Mouse (Mus musculus) left cerebral cortex, adult 18-20 months (tissue): ENCODE data around the gene Serpinb1c. TPM values are rescaled to one million over a fixed set of nuclear protein-coding genes. Genes with fewer than 3 reads are reported as not detected.
"Not testable (repeated sequence)": the region's sequence is repeated elsewhere in the genome, so short reads cannot be mapped to it uniquely, and the experiment has no call there.

Experiments
- DNase-seq, 2 experiments: peaks; one replicate each; pipeline ENCODE4 v3.0.0; 2021 to 2022; ENCODE audit warnings: low spot score in 2 of 2, mixed read lengths in 1 of 2
- total RNA-seq, 2 experiments: library from RNA; stranded (reverse); gene quantifications; 2 replicates each; pipeline ENCODE4 v1.2.3; 2021

The Serpinb1c gene
- total RNA-seq, 2 experiments from 2014 or later, result not detected

DNA sequence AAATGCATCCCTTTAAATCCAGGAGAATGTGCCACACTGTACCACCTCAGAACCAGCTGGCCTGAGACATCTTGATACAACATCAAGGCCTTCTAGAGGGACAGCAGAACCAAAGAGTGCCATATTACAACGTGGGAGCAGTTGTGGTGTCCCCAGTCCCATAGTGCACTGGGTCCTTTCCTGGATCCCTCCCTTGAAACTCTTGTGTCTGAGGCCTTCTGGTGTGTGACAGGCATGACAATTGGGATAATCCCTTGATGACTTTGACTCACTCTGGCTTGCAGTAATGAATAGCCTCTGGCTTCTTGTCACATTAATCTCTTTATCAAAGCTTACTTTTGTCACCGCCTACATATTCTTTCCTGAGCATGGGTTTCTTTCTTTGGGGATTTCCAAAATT lies 31.0 kb downstream of the Serpinb1c start:
- no peak for DNase-seq

DNA sequence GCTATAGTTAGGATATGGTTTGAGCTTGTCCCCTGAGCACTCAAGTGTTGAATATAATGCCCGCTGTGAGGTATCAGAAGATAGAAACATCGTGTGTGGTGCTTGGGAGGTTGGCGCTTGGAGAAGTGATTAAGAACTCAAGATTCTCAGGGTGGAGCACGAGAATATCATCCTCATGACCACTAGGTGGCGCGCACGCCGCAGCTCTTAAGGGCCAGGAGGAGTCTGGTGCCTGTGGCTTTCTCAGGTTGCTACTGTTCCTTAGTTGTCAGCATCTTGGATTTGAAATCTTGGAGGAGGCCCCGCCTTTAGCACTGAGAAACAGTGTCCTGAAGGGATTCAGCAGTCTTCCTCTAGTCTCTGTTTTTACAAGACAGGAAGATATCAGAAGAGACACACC lies 31.5 kb downstream of the Serpinb1c start:
- DNase-seq, result peak; percentile 75 to 80

DNA sequence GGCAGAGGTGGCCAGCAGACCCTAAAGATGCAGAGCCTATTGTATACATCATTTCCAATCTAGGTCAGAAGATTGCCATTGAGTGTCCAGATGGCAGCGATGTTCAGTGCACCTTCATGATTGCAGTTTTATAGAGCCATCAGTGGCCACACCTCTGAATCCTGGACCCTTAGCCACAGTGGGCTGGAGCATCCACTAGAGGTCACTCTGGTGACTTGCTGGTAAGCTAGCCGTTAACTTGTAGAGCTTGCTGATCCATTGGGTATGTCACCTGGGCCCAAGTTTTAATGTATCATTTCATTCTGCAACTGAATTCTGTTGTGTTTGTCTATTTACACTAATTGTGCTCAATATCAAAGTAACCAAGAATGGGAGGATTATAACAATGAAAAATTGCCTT lies 32.4 kb downstream of the Serpinb1c start:
- DNase-seq, result no peak

DNA sequence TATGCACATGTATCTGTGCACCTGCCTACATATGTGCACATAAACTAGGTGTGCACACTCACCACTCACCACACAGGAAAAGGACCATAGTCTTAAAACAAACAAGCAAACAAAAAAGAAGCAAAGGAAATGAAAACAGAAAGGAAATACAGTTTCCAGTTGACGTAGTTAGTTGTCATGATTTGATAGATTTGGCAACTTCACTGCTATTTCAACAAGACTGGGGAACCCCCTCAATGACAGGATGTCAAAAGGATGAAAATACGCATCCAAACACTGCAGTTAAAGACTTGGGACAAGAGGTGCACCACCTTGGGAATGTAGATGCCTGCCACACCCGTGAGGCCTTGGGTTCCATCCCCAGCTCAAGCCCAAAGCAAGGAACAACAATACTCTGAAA lies 33.5 kb downstream of the Serpinb1c start:
- not testable (repeated sequence) for DNase-seq

DNA sequence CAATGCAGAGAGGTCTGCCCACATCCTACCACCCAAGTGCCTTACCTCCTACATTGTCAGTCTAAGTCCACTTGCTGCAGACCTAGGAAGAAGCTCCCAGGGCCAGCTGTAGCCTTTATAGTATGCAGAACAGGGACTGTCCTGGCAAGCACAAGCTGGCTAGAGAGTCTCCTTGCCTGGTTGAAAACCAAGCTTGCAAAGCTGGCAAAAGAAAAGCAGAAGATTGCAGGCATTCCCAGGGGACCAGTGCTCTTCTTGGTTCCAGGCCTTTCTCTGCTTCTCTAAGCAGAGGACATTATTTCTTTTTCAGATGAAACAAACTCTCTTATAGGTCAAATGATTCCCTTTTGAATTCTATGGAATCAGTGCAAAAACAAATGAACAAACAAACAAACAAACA lies 34.6 kb downstream of the Serpinb1c start:
- no peak for DNase-seq

DNA sequence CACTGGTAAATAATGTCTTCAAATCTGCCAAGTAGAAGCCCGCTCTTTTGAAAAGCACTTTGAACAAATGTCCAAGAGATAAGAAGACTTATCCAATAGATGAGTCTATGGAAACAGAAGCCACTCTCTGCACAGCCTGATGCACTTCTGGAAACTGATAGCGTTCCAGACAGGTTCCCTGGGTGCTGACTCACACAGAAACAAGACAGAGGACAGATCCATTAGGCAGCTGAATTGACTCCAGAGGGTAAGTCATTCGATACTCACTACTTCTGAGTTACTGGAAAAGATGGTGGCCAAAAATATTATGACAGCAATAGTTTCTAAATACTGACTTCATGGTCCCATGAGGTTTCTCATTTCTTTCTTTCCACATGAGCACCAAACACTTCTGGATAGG lies 37.2 kb downstream of the Serpinb1c start:
- DNase-seq, result no peak

DNA sequence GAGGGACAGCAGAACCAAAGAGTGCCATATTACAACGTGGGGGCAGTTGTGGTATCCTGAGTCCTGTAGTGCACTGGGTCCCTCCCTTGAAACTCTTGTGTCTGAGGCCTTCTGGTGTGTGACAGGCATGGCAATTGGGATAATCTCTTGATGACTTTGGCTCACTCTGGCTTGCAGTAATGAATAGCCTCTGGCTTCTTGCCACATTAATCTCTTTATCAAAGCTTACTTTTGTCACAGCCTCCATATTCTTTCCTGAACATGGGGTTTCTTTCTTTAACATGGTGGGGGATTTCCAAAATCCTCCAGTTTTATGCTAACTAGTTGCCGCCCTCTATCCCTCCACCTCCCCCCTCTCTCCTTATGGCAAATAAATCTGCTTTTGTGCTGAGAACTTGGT lies 44.9 kb downstream of the Serpinb1c start:
- DNase-seq, result no peak

DNA sequence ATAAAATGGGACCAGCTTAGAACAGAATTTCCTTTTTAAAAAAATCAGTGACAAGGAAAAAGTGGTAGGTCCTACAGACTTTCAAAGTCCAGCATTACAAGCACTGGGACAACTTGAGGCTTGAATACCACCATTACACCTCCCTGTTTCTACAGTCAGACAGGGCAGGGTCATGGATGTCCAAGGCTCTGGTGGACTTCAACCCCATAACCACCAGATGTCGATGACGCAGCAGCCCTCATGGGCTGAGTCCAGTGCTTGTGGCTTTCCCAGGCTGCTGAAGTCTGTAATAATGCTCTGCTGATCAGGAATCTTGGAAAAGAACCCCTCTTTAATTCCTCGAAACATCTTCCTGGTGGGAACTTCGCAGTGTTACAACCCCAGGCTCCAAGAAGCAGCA lies 45.5 kb downstream of the Serpinb1c start:
- no peak for DNase-seq

DNA sequence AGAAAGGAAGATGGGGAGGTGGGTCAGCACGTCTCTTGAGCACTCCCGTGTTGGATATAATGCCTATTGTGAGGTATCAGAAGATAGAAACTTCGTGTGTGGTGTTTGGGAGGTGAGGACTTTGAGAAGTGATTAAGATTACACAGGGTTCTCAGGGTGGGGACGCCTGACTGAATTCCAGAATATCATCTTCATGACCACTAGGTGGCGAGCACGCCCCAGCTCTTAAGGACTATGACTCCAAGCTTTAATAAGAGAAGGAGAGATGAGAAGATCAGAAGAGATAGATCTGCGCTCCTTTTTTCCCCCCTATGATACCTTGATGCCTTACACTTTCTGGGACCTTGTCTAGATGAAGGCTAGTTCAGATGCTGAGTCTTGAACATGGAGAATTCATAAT lies 46.0 kb downstream of the Serpinb1c start:
- DNase-seq, result peak; percentile 40 to 56

DNA sequence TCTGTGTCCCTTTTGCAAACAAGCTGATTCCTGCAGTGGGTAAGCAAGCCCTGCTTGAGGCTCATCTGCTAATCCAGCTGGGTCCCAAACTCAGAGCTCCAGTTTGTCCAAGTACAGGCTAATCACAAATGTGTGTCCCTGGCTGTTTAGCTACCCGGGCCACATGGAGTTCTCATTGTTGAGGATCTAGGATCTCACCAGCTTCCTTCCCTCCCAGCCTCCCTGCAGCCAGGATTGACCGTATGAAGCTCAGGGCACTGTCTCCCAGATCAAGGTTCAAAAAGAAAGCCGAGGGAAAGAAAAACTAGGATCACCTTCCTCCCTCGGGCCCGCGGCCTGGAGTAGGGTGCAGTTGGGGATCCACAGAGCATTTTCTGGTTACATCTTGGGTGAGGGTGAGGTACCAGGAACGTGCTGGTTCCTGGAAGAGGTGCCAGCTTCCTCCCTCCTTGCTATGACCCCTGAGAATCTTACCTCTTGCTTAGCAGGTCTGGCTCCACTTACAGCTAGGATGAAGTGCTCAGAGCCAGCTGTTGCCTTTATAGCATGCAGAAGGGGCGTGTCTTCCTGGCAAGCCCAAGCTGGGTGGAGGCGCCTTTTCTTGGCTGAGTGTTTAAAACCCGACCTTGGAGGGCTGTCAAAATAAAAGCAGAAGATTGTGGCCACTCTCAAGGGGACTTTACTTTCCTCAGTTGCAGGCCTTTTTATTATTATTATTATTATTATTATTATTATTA lies 47.2 kb downstream of the Serpinb1c start, which contains the start of gene Serpinb1a:
Gene Serpinb1a, minus strand, starts transcription at position 518 of the 737 bp plus-strand sequence.
- DNase-seq, result no peak

DNA sequence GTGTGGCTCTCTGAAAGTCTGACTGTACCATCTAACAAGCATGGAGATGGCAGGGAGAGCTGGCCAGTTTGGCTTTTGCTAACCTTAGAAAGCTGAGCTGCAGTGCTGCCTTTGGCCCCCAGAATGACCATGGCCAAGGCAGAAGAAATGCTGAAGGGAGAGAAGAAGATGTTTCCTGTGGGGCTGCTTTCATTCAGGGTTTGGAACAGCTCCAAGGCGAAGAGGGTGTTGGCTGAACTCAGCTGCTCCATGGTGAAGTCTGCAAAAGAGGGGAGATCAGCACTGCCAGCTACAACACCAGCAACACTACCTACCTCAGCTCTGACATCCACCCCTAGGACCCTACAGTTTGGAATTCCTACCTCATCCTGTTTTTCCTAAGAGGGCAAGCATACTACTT lies 47.9 kb downstream of the Serpinb1c start:
- DNase-seq, result no peak

DNA sequence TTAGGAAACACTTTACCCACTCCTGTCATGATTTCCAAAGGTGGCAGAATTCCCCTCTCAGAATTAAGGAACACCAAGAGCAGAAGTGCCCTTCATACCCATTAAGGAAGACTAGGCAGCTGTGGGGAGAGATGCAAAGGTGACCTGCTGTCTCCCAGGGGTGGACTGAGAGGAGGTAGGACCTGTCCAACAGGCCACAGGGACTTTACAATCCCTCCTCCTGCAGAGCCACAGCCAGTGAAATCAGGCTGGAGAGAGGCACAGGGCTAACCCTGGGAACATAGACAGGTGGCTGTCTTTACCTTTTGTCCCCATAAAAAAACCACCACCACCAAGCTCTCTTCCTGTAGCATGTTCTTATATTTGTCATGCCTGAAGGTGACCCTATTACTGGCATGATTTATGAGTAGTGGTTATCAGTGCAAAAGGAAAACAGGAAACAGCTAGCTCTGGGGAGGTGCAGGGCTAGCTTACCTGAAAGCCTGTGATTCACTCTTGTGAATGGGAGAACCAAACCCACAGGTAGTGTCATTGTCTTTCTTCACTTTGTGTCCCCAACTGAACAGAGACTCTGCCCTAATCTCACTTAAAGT lies 48.4 kb downstream of the Serpinb1c start:
- DNase-seq, result no peak

DNA sequence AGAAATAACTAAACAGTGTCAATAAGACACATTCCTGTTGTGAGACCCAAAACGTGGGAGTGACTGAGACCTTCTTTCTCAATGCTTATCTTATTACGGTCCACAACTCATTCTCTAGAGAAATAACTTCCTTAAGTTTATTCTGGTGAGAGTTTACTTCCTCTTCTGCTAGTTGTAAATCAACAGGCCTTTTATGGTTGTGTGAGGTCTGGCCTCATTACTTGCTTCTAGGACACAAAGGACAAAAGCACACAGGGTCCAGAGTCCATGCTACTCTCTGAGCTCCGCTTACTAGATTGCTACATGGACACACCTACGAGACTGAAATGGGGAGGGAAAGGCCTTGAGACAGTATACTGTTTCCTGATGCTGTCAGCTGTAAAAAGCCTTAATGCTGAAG lies 48.9 kb downstream of the Serpinb1c start:
- DNase-seq, result no peak

DNA sequence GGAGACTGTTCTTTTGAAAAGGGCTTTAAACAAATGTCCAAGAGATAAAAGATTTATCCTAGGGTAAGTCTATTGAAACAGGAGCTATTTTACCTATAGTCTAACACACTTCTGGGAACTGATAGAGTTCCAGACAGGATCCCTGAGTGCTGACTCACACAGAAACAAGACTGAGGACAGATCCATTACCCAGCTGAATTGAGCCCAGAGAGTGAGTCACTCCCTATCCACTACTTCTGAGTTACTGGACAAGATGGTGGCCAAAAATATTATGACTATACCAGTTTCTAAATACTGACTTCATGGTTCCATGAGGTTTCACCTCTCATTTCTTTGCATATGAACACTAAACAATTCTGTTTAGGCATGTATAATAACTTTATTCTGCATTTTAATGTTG lies 51.8 kb downstream of the Serpinb1c start:
- no peak for DNase-seq

DNA sequence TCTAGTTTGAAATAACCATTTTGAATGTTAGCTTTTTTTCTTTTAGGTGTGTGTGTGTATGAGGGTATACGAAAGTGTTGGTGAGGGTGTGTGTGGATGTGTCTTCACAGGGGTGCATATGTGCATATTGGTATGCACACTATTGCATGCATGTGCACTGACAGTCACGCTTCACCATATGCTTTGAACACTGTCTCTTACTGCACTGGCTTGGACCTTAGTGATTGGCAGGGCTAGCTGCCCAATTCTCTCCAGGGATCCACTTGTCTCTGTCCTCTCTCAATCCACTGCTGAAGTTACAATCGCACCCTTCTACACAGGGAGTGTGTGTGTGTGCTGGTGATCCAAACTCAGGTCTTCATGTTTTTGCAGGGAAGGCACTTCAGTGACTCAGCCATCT lies 56.7 kb downstream of the Serpinb1c start:
- no peak for DNase-seq

DNA sequence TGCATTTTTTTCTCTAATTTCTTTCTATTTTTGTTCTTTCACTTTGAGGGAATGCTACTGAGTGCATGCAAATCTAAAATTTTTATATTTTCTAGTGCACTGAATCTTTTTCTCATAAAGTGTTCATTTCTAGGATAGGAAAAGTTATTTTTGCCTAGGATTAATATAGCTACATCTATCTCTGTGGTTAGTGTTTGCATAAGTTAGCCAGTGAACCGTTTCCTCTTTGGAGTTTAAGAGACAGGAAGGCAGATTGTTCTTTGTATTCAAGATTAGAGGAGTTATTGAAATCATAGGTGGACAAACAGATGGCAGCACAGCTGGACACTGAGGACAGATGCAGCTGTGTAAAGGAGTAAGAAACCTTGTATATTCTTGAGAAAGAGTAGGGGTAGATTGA lies 58.7 kb downstream of the Serpinb1c start:
- DNase-seq, result no peak

DNA sequence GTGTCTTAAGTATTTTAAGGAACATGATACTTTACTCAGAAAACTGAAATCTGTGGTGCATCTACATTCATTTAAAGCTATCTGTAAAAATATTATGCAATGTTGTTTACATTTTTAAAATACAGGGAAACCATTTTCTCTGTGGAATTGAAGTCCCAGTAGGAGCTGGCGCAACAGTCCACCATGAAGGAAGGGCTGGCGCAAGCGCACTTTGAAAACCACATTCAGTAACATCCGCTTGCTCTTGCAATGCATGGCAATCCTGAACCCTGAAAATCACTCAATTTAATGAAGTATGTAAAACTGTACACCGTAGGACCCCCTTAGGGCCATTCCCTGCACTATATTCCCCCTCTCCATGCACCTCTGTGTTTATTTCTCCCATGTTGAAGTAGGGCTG lies 63.5 kb downstream of the Serpinb1c start:
- no peak for DNase-seq

DNA sequence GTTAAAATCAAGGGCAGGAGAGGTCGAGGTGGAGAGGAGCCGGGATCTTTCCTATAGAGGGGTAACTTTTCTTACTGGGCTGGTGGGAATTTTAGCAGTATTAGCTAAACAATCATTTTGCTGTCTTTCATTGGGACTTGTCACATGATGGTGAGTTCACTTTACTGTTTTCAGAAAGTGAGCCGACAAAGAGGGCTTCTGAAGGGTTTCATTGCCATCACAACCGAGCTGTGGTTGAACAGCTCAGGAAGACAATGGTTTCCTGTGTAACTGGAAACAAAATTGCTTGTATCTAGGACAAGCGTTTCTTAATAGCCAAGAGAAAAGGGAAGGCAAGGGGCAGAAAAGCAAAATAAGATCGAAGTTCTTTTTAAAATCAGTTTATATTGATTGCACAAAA lies 64.8 kb downstream of the Serpinb1c start:
- no peak for DNase-seq

DNA sequence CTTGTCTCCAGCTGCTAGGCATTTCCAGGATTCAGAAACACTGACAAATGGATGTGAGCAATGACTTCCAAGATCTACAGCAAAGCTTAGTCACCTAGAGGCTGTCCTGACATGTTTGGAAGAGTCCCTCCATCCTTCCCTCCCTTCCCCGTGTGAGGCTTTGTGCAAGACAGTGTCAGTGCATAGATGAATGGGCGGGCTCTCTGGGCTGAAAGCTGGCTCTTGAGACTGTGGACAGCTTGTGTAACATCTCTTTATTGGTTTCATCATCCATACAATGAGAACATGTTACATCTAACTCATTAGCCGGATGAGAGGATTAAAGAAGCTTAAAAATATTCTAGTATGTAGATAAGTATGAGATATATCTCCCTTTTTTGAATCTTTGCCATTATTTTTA lies 65.2 kb downstream of the Serpinb1c start:
- DNase-seq, result no peak

DNA sequence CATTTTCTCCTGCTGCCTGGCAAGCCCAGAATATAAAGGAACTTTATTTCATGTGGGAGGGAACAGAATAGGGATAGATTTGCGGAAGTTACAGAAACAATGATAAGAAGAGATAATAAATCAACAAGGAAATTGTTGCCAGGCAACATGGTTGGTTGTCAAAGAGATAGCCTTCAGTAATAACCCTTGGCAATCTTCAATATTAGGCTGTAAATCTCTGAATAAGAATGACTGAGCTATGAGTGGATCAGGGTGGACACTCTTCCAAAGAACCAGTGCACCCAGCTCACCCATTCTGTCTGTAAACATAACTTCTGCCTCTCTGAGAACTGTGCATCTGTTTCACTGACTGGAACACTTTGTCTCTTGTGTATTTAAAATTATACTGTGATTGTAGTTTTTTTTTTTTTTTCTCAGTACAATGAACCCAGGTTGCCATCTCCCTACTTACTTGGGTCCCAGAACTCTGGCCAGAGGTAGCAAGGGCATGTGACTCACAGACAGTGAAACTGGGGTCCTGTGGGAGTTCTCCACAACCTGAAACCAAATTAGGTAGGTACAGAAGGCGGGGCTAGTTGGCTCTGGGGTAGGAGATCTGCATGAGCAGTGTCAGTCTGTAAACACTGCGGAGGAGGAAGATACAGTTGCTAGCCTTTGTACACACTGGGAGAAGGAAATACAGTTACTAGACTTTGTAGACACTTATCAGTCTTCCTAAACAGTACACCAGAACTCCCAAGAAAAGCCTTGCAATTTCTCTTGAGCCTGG lies 66.3 kb downstream of the Serpinb1c start:
- no peak for DNase-seq
